Mouse (Mus musculus): ENCODE data around the gene Park7. TPM values are rescaled to one million over a fixed set of nuclear protein-coding genes. Genes with fewer than 3 reads are reported as not detected.

Gene Park7
- polyA plus RNA-seq, 1 experiment from 2014 or later, result 370 TPM

- Histone ChIP-seq H3K4me1 (0 out of 2 replicates have a peak, but pooled peaks cover 6% of the 10 kb centered on the region), H3K27ac (no peak overlapping the region), H3K36me3 (replicated peaks) (no peaks in the 10 kb centered on the region), H3K4me3 (no peak overlapping the region), H3K9me3 (no peaks in the 10 kb centered on the region), H3K9ac (no peak overlapping the region), H3K4me2 (no peak overlapping the region), H3K27me3 (replicated peaks) (no peaks in the 10 kb centered on the region)
- no peak for ATAC-seq (replicated peaks)
- WGBS, result 74% methylated on average over 10 of the region's 10 CpGs
These were observed 13.6 kb upstream of the Park7 start for GRCm38 (mm10) chr4:150927789-150928188.

- no peaks in the 10 kb centered on the region for H3K27me3 ChIP-seq (replicated peaks)
- no peak overlapping the region for H3K9ac ChIP-seq
- no peak overlapping the region for H3K27ac ChIP-seq
- no peak overlapping the region for H3K4me2 ChIP-seq
- 0 out of 2 replicates have a peak, but pooled peaks cover 6% of the 10 kb centered on the region for H3K4me1 ChIP-seq
- ATAC-seq (replicated peaks), result no peak
- H3K36me3 ChIP-seq (replicated peaks), result no peaks in the 10 kb centered on the region
- no peaks in the 10 kb centered on the region for H3K9me3 ChIP-seq
- no peak overlapping the region for H3K4me3 ChIP-seq
- 51% methylated on average over 14 of the region's 14 CpGs for WGBS
These were observed 12.9 kb upstream of the Park7 start for GRCm38 (mm10) chr4:150926924-150927705.

- Histone ChIP-seq H3K27ac (no peak overlapping the region), H3K27me3 (replicated peaks) (no peaks in the 10 kb centered on the region), H3K9ac (no peak overlapping the region), H3K4me1 (0 out of 2 replicates have a peak, but pooled peaks cover 6% of the 10 kb centered on the region), H3K4me2 (no peak overlapping the region), H3K9me3 (no peaks in the 10 kb centered on the region), H3K36me3 (replicated peaks) (no peaks in the 10 kb centered on the region), H3K4me3 (no peak overlapping the region)
- ATAC-seq (replicated peaks), result no peak
- 49% methylated on average over 5 of the region's 5 CpGs for WGBS
These were observed 11.7 kb upstream of the Park7 start for GRCm38 (mm10) chr4:150925923-150926322.

GRCm38 (mm10) chr4:150924936-150925335 is 10.7 kb upstream of the Park7 start:
- H3K9ac ChIP-seq, result no peak overlapping the region
- 0 out of 2 replicates have a peak, but pooled peaks cover 6% of the 10 kb centered on the region for H3K4me1 ChIP-seq
- H3K36me3 ChIP-seq (replicated peaks), result no peaks in the 10 kb centered on the region
- H3K9me3 ChIP-seq, result no peaks in the 10 kb centered on the region
- no peak overlapping the region for H3K4me3 ChIP-seq
- 86% methylated on average over 6 of the region's 6 CpGs for WGBS
- no peaks in the 10 kb centered on the region for H3K27me3 ChIP-seq (replicated peaks)
- H3K27ac ChIP-seq, result no peak overlapping the region
- H3K4me2 ChIP-seq, result no peak overlapping the region
- no peak for ATAC-seq (replicated peaks)

- no peak overlapping the region for H3K4me3 ChIP-seq
- H3K9me3 ChIP-seq, result no peaks in the 10 kb centered on the region
- no peak overlapping the region for H3K9ac ChIP-seq
- no peak overlapping the region for H3K27ac ChIP-seq
- no peaks in the 10 kb centered on the region for H3K27me3 ChIP-seq (replicated peaks)
- 83% methylated on average over 13 of the region's 13 CpGs for WGBS
- no peaks in the 10 kb centered on the region for H3K36me3 ChIP-seq (replicated peaks)
- H3K4me1 ChIP-seq, result 0 out of 2 replicates have a peak, but pooled peaks cover 6% of the 10 kb centered on the region
- no peak overlapping the region for H3K4me2 ChIP-seq
- no peak for ATAC-seq (replicated peaks)
These were observed 10.1 kb upstream of the Park7 start for GRCm38 (mm10) chr4:150924308-150924707.

GRCm38 (mm10) chr4:150921206-150921605 is 7.0 kb upstream of the Park7 start:
- Histone ChIP-seq H3K9me3 (no peaks in the 10 kb centered on the region), H3K4me2 (no peak overlapping the region), H3K27me3 (replicated peaks) (no peaks in the 10 kb centered on the region), H3K36me3 (replicated peaks) (no peaks in the 10 kb centered on the region), H3K27ac (no peak overlapping the region), H3K4me1 (no peaks in the 10 kb centered on the region), H3K4me3 (no peak overlapping the region), H3K9ac (no peak overlapping the region)
- WGBS, result 90% methylated on average over 8 of the region's 8 CpGs
- ATAC-seq (replicated peaks), result no peak

GRCm38 (mm10) chr4:150917336-150918027 is 3.2 kb upstream of the Park7 start:
- ATAC-seq (replicated peaks), result no peak
- H3K4me3 ChIP-seq, result no peak overlapping the region
- no peaks in the 10 kb centered on the region for H3K27me3 ChIP-seq (replicated peaks)
- peaks cover 18% of the 10 kb centered on the region for H3K4me1 ChIP-seq
- H3K9ac ChIP-seq, result no peak overlapping the region
- no peak overlapping the region for H3K4me2 ChIP-seq
- H3K27ac ChIP-seq, result no peak overlapping the region
- H3K9me3 ChIP-seq, result no peaks in the 10 kb centered on the region
- 64% methylated on average over 8 of the region's 8 CpGs for WGBS
- H3K36me3 ChIP-seq (replicated peaks), result no peaks in the 10 kb centered on the region

GRCm38 (mm10) chr4:150915181-150915906 is 1.1 kb upstream of the Park7 start:
- Histone ChIP-seq H3K9me3 (no peaks in the 10 kb centered on the region), H3K4me1 (peaks cover 18% of the 10 kb centered on the region), H3K4me2 (peak overlapping the region; percentile 67), H3K4me3 (peak overlapping the region; percentile 89), H3K9ac (peak overlapping the region; percentile 84), H3K27ac (peak overlapping the region; percentile 89), H3K27me3 (replicated peaks) (no peaks in the 10 kb centered on the region), H3K36me3 (replicated peaks) (no peaks in the 10 kb centered on the region)
- ATAC-seq (replicated peaks), result 0 out of 2 replicates have a peak, but pooled peaks have one; percentile 24
- WGBS, result 45% methylated on average over 10 of the region's 10 CpGs

GRCm38 (mm10) chr4:150913743-150914142 is 494 bp downstream of the Park7 start:
- Histone ChIP-seq H3K36me3 (replicated peaks) (no peaks in the 10 kb centered on the region), H3K9ac (peak overlapping the region; percentile 84), H3K4me1 (peaks cover 27% of the 10 kb centered on the region), H3K27ac (peak overlapping the region; percentile 89), H3K27me3 (replicated peaks) (no peaks in the 10 kb centered on the region), H3K4me3 (peak overlapping the region; percentile 89), H3K4me2 (peak overlapping the region; percentile 67), H3K9me3 (no peaks in the 10 kb centered on the region)
- 16% methylated on average over 12 of the region's 12 CpGs for WGBS
- no peak for ATAC-seq (replicated peaks)

- Histone ChIP-seq H3K9ac (no peak overlapping the region), H3K4me2 (peak overlapping the region; percentile 75), H3K27me3 (replicated peaks) (no peaks in the 10 kb centered on the region), H3K4me3 (peak overlapping the region; percentile 89), H3K4me1 (peaks cover 28% of the 10 kb centered on the region), H3K9me3 (no peaks in the 10 kb centered on the region), H3K36me3 (replicated peaks) (peaks cover 5% of the 10 kb centered on the region; the same call in 1 of the 2 replicates), H3K27ac (peak overlapping the region; percentile 62)
- peak; percentile 19 for ATAC-seq (replicated peaks)
- 84% methylated on average over 19 of the region's 19 CpGs for WGBS
These were observed 3.9 kb downstream of the Park7 start for GRCm38 (mm10) chr4:150910164-150910951.

- peak overlapping the region; percentile 84 for H3K9ac ChIP-seq
- H3K36me3 ChIP-seq (replicated peaks), result peaks cover 5% of the 10 kb centered on the region; the same call in 1 of the 2 replicates
- H3K27ac ChIP-seq, result peak overlapping the region; percentile 88
- under 1% methylated on average over 56 of the region's 56 CpGs for WGBS
- H3K4me2 ChIP-seq, result peak overlapping the region; percentile 75
- peak; percentile 90 for ATAC-seq (replicated peaks)
- H3K27me3 ChIP-seq (replicated peaks), result no peaks in the 10 kb centered on the region
- peak overlapping the region; percentile 89 for H3K4me3 ChIP-seq
- peaks cover 21% of the 10 kb centered on the region for H3K4me1 ChIP-seq
- no peaks in the 10 kb centered on the region for H3K9me3 ChIP-seq
These were observed 4.6 kb downstream of the Park7 start for GRCm38 (mm10) chr4:150909451-150910156.

All from midbrain, embryonic 15.5 days (tissue).